ENCODE assay signal across 19 mouse cellular contexts in genomic region chr16:58638689-58639175, GRCm38 (mm10). TPM values are rescaled to one million over a fixed set of nuclear protein-coding genes. Genes with fewer than 3 reads are reported as not detected.
"Had no signal": no experiment of that assay in that cellular context is flagged by ENCODE, and none has a peak within 500 bp of the region (broad histone marks: within the 10 kb centered on the region; RNA-seq: fewer than 3 reads in every experiment).

TSS of gene E330017A01Rik (minus strand) at chr16:58638739.

- H3K9me3 ChIP-seq: limb, embryonic 10.5 days; megakaryocyte, embryonic 14.5 days; midbrain, embryonic 13.5 days had no signal

- H3K4me1 ChIP-seq: midbrain, embryonic 13.5 days had no signal

- H3K4me2 ChIP-seq: midbrain, embryonic 13.5 days had no signal

- ATAC-seq: intestine, postnatal 0 days; lung, postnatal 0 days; midbrain, embryonic 13.5 days had no signal

- H3K36me3 ChIP-seq: limb, embryonic 10.5 days; midbrain, embryonic 13.5 days had no signal

- DNase-seq: kidney, adult 8-10 months; kidney, postnatal 25 days; lung, adult 18-20 months; lung, postnatal 4 days; right cerebral cortex, postnatal 14 days had no signal

- H3K9ac ChIP-seq: midbrain, embryonic 13.5 days had no signal

- H3K27me3 ChIP-seq: megakaryocyte, embryonic 14.5 days; midbrain, embryonic 13.5 days had no signal

- H3K4me3 ChIP-seq: left cerebral cortex, adult 2 months; limb, embryonic 10.5 days; megakaryocyte, embryonic 14.5 days; midbrain, embryonic 13.5 days had no signal

- H3K27ac ChIP-seq: left cerebral cortex, adult 2 months; limb, embryonic 10.5 days; midbrain, embryonic 13.5 days had no signal

RNA-seq across cellular contexts. Expression of gene E330017A01Rik, which starts in this region (rescaled TPM):
- total RNA-seq: layer of hippocampus, postnatal 25 days; left cerebral cortex, adult 2 months; left cerebral cortex, postnatal 14 days; midbrain, postnatal 0 days had no signal
- polyA plus RNA-seq: intestine, postnatal 0 days; kidney, embryonic 16.5 days; limb, embryonic 10.5 days; limb, embryonic 14.5 days; lung, postnatal 0 days; midbrain, embryonic 13.5 days; neural tube, embryonic 14.5 days; stomach, embryonic 16.5 days; thymus, postnatal 0 days had no signal
